Mouse (Mus musculus) right cerebral cortex, adult 2 months (tissue): ENCODE results near the gene Pomc.
"Not testable (repeated sequence)": the region's sequence is repeated elsewhere in the genome, so short reads cannot be mapped to it uniquely, and the experiment has no call there.

Experiments used
- DNase-seq, 2 experiments: peaks; one replicate each; pipeline ENCODE4 v3.0.0; 2021 to 2022; ENCODE audit warnings: low spot score in 2 of 2

Pomc gene

DNA sequence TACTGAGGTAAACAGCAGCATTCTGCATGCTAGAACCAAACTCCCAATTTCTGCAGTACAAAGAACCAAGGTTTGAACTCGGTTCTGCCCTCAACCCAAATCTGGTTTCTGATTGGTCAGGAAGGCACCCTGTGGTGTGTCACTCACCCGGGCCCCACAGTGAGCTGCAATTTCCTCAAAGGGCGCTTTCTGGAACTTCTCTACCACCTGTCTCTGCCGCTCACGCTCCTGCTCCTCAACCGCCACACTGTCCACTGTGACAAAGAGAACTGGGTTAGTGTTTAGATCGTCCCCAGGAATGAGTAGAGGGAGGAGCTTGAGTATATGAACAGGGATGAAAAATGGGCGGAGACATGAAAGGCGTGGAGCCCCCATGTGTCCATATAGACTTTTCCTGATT lies 13.6 kb downstream of the Pomc start:
- no peak for DNase-seq

DNA sequence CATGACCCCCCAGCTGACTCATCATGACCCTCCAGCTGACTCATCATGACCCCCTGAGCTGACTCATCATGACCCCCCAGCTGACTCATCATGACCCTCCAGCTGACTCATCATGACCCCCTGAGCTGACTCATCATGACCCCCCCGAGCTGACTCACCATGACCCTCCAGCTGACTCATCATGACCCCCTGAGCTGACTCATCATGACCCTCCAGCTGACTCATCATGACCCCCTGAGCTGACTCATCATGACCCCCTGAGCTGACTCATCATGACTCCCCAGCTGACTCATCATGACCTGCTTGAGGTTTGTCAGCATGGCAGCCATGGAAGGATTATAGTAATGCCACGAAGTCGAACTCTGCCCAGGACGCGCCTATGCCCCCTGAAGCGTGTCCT lies 18.4 kb downstream of the Pomc start:
- DNase-seq: not testable (repeated sequence)

DNA sequence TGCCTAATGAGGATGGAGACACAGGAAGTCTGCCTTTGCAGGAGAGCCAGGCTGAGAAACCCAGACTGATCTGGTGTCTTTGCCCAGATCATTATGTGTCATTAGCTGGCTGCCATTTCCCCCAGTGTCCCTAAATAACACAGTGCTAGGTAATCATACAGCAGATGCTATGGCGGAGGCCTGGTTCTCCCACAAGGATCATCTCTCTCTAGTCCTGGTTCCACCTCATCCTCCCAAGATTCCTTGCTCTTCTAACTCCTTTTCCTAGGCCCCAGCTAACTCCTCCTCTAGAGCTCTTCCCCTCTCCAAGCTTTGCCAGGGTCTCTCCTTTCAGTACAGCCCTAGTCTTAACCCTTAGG lies 26.2 kb downstream of the Pomc start:
- no peak for DNase-seq

DNA sequence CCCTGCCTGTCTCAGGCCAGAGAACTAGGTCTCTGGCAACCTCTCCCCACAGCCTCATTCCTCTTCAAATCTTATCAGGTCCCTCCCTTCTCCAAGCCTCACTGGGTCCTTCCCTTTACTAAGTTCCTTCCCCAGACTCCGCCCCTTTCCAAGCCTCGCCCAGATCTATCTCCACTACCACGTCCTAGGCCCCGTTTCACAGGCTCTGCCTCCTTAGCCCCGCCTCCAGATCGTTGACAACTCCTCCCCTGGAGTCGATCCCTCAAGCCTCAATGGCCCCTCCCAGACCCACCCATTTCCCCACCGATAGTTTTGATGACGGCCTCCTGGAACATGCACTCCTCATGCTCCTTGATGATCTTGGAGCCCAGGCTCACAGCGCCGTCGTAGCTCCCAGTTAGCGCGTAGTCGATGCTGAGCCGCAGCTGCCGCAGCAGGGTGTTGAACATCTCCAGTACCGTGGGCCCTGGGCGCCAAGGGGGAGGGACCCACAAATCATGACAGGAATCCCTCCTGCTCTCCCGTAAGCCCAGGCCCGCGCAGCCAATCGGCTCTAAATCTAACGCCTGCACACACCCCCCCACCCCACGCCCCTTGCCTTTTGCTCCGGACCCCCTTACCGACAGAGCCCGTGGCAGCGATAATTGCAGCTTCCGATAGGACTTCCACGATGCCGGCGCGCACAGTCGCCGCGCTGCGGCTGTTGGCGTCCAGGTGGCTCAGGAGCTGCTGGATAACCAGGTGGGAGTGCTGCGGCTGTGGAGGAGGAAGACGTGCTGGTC lies 26.8 kb downstream of the Pomc start:
- peak; percentile 68 to 78 for DNase-seq

DNA sequence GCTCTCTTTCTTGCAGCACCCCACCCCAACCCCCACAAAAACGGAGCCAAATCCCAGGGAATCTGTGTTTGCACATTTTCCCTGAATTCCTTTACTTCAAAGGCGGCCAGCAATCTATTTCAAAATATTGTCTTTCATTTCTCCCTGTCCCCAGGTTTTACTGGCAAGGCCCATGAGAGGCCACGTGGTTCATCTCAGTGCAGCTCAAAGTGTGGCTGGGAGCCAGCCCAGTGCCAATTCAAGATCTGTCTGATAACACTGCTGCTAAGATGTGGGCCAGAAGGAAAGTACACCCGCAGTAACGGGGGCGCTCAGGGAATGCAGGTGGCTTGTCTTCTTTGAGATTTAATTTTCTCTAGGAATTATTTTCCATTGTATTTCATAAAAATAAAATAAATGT lies 27.5 kb downstream of the Pomc start:
- peak; percentile 64 to 70 for DNase-seq

DNA sequence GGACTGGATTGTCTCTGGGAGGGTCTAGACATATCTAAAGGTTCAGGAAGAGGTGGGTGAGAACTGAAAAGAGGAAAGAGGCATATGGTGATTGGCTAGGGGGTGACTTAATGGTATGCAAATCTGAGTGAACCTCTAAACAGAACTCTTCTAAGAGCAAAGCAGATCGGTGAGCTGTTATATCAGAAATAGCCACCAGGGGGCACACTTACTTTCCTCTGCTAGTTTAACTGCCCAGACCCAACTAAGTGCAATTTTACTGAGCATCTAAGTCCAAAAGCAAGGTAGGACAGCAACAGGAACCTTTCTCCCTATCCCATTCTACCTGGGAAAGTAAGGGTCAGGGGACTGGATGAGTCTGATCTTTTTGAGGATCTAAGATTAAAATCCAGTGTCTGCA lies 29.0 kb downstream of the Pomc start:
- DNase-seq: peak; percentile 92 to 94

DNA sequence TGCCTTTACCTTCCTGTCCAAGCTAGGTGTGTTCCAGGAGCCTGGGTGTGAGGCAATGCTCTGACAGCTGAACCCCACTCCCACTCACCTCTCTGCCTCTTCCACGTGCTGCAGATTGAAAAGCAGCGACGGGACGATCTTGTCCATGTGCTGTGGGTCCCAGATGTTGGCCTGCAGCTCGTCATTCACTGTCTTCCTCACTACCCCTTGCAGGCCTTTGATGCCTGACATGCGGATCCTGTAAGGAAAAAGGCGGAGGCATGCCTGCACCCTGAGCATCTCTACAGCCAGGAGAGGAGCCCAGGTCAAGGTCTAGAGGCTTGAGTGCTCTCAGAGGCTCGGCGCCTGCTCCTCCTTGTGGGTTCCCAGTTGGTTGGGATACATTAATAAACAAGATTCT lies 29.7 kb downstream of the Pomc start:
- DNase-seq: no peak

DNA sequence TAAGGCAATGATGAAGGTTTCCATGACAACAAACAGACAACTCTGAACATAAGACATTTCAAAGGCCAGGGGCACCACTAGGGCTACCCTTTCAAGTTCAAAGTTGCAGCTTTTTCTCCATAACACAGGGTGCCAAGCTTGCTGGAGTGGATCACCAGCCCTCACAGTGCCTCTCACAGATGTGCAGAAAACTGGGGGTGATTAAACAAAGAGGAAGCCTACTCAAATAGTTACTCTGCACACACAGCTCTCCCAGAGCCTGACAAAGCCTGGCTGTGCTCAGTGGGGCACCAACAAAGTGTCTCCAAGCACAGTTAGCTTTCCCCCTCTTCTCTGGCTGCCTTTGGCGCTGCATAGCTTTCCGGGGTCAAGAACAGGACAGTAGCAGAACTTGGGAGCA lies 35.2 kb downstream of the Pomc start:
- DNase-seq: no peak

DNA sequence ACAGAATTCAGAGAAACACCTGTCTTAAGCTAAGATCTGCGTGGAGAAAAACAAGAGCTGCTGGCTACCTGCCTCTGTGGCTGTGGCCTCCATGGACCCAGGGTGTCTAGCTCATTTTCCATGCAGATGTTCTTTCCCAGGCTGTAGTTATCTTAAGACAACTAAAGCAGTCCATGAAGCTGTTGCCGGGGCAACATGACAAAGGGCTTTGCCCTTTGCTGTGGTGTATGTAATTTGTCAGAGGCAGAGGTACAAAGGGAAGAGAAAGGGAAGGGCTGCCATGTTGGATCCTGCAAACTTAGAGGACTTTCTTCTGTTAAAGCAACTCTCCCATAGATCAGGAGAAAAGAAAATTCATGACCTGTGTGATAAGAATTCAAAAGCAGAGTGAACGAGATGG lies 36.3 kb downstream of the Pomc start:
- no peak for DNase-seq

DNA sequence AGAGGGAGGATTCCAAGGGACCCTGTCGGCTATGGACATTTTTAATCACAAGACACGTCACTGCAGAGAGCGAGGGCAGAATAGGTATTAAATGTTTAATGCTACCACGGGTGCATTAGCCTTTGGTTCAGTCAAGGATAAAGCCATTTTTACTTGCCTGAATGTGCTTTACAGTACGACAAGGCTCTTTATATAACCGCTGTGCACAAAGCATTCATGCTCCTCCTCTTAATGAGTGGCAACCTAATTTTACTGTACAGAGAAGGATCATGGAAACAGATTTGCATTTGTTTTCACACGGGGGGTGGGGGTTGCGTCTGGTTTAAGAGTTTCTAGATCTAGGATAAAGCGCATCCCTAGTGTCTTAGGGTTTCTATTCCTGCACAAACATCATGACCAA lies 42.0 kb downstream of the Pomc start:
- no peak for DNase-seq

DNA sequence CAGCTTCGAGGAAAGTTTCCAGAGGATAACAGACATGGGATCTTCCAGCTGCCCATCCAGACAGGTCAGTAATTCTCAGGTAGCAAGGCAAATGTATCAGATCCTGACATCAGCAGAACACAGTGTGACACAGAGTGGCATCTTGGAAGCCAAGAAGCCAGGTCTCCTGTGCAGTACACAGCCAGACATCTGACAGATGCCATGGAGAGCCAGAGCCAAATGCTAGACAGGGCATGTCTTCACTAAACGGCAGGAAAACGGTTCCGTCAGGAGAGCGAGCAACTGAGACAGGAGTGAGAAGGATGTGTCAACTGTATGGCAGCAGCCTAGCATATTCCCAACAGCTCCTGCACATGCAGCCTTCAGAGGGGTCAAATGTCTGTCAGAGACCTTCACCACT lies 45.7 kb downstream of the Pomc start:
- no peak for DNase-seq

DNA sequence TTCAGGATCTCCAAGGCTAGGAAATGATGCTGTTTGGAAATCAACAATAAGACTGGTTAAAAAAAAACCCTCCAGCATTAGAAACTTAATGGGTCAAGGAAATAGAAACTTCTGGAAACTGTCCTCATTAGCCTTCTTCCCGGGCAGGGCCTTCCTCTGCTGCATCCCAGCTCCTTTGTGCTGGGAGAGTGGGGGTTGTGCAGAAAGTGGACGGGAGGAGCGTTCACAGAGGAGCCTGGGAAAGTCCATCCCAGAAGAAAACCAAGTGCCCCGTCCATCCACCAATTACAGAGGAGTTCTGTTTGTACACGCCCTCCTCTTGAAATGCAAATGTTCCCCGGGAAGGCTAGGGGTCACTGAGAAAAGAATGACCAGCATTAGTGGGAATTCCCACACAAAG lies 49.9 kb downstream of the Pomc start:
- no peak for DNase-seq

DNA sequence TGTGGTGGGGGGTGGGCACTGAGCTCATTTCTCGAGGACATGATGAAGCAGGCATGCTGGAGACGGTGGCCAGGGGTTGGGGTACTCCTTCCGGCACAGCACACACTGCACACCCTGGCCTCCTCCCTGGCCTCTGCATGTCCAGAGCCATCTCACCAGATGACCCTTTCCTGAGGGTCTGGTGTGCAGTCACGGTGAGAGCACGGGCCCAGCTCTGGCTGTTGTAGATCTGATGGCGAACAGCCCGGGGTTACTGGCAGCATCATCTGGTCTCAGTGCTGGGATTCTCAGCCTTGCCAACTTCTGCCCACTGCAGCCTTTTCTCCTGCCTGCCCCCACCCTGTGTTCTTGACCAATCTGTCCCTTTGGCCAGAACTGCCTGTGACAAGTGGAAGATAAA lies 51.3 kb downstream of the Pomc start:
- DNase-seq: no peak

DNA sequence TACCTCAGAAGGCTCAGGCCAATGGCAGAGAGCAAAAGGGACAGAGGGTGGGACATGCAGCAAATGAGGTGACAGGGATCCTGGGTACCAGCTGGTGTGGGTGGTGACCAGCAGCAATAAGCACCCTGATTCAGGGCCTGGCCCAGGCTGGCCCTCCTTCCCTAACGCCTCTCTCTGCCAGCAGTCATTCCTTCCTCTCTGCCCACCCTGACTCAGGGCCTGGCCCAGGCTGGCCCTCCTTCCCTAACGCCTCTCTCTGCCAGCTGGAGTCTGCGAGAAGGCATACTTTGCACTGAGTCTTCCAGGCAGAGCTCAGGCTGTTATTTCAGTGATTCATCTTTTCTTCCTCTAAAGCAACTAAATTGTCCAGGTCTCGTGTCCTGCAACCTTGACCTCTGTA lies 52.4 kb downstream of the Pomc start:
- DNase-seq: peak in 1 of 2 experiments; percentile 35

DNA sequence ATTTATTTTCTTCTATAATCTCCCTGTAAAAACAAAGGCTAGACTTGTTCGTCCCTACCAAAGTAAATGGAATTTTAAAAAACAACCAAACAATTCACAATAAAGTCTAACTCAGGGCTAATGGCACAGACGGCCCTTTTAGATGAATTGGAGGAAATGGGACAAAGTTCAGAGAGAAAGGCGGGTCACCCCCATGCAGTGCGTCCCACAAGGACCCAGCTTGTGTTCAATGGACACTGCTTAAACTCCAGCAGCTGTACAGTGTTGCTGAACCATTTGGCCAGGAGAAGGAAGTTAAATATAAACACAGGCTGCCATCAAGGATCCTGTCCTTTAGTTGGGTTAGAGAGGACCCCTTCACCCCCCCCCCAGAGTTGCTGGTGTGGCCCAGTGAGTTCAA lies 53.0 kb downstream of the Pomc start:
- no peak for DNase-seq

DNA sequence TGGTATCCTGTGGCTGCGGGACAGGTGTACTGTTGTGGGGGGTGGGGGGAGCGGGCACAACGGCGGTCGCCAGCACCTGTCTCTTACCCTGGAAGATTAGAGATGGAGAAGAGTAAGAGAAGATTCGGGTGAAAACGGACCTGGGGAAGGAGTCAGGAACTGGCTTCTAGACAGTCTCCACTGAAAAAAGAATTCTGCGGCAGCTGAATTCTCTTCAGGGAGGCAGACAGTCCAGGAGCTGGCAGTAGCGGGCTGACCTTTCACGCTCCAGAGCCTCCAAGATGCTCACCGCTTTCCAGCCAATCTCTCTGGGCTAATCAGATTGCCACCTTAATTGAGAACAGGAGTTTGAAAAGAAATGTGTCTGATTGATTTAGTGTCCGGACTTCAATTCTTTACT lies 54.0 kb downstream of the Pomc start:
- DNase-seq: no peak
